Mouse (Mus musculus): ENCODE data around the gene Fcnb. TPM values are rescaled to one million over a fixed set of nuclear protein-coding genes. Genes with fewer than 3 reads are reported as not detected.

Fcnb gene
- total RNA-seq, 2 experiments from 2014 or later: not detected

GRCm38 (mm10) chr2:28066686-28067085 lies 18.0 kb downstream of the Fcnb start:
- no peak for DNase-seq (ENCODE audit: low spot score in 2 of 2)
- Histone ChIP-seq H3K27ac (peak overlapping the region; percentile 89), H3K4me3 (no peak overlapping the region)
- no peak for TF ChIP-seq CTCF (conservative IDR thresholded peaks at IDR 0.05)

- no peak for DNase-seq (ENCODE audit: low spot score in 2 of 2)
- no peak overlapping the region for H3K4me3 ChIP-seq
- TF ChIP-seq CTCF (conservative IDR thresholded peaks at IDR 0.05): no peak
Measured at GRCm38 (mm10) chr2:28065081-28065651, 19.5 kb downstream of the Fcnb start.

GRCm38 (mm10) chr2:28064339-28065080 lies 20.2 kb downstream of the Fcnb start:
- no peak for DNase-seq (ENCODE audit: low spot score in 2 of 2)
- Histone ChIP-seq H3K4me3 (no peak overlapping the region), H3K27ac (no peak overlapping the region)
- no peak for TF ChIP-seq CTCF (conservative IDR thresholded peaks at IDR 0.05)

More at GRCm38 (mm10) chr2:28065081-28065651, 19.5 kb downstream of the Fcnb start:
- no peak overlapping the region for H3K27ac ChIP-seq

GRCm38 (mm10) chr2:28063711-28064338 lies 20.9 kb downstream of the Fcnb start:
- DNase-seq (ENCODE audit: low spot score in 2 of 2): no peak
- H3K27ac ChIP-seq: peak overlapping the region; percentile 54
- no peak for TF ChIP-seq CTCF (conservative IDR thresholded peaks at IDR 0.05)
- H3K4me3 ChIP-seq: no peak overlapping the region

- no peak for TF ChIP-seq CTCF (conservative IDR thresholded peaks at IDR 0.05)
- H3K4me3 ChIP-seq: no peak overlapping the region
- no peak for DNase-seq (ENCODE audit: low spot score in 2 of 2)
- H3K27ac ChIP-seq: no peak overlapping the region
Measured at GRCm38 (mm10) chr2:28059922-28060321, 24.8 kb downstream of the Fcnb start.

GRCm38 (mm10) chr2:28047092-28047491 lies 37.6 kb downstream of the Fcnb start:
- Histone ChIP-seq H3K4me3 (no peak overlapping the region), H3K27ac (no peak overlapping the region)
- DNase-seq (ENCODE audit: low spot score in 2 of 2): no peak
- TF ChIP-seq CTCF (conservative IDR thresholded peaks at IDR 0.05): no peak

- DNase-seq (ENCODE audit: low spot score in 2 of 2): no peak
- Histone ChIP-seq H3K4me3 (no peak overlapping the region), H3K27ac (no peak overlapping the region)
- TF ChIP-seq CTCF (conservative IDR thresholded peaks at IDR 0.05): no peak
Measured at GRCm38 (mm10) chr2:28046311-28046710, 38.4 kb downstream of the Fcnb start.

- TF ChIP-seq CTCF (conservative IDR thresholded peaks at IDR 0.05): no peak
- Histone ChIP-seq H3K4me3 (no peak overlapping the region), H3K27ac (no peak overlapping the region)
- no peak for DNase-seq (ENCODE audit: low spot score in 2 of 2)
Measured at GRCm38 (mm10) chr2:28044920-28045598, 39.6 kb downstream of the Fcnb start.

- TF ChIP-seq CTCF (conservative IDR thresholded peaks at IDR 0.05): no peak
- DNase-seq (ENCODE audit: low spot score in 2 of 2): no peak
- Histone ChIP-seq H3K4me3 (no peak overlapping the region), H3K27ac (no peak overlapping the region)
Measured at GRCm38 (mm10) chr2:28040466-28040865, 44.2 kb downstream of the Fcnb start.

GRCm38 (mm10) chr2:28039647-28040325 lies 44.9 kb downstream of the Fcnb start:
- Histone ChIP-seq H3K4me3 (no peak overlapping the region), H3K27ac (no peak overlapping the region)
- DNase-seq (ENCODE audit: low spot score in 2 of 2): no peak
- no peak for TF ChIP-seq CTCF (conservative IDR thresholded peaks at IDR 0.05)

- peak; percentile 32 for DNase-seq (ENCODE audit: low spot score in 2 of 2)
- H3K27ac ChIP-seq: no peak overlapping the region
- no peak overlapping the region for H3K4me3 ChIP-seq
- TF ChIP-seq CTCF (conservative IDR thresholded peaks at IDR 0.05): no peak
Measured at GRCm38 (mm10) chr2:28038391-28039096, 46.1 kb downstream of the Fcnb start.

All from layer of hippocampus, adult 2 months (tissue).